Mouse (Mus musculus): ENCODE data around the gene Ghitm. TPM values are rescaled to one million over a fixed set of nuclear protein-coding genes. Genes with fewer than 3 reads are reported as not detected.
"Not testable (repeated sequence)": the region's sequence is repeated elsewhere in the genome, so short reads cannot be mapped to it uniquely, and the experiment has no call there.

Ghitm gene
- polyA plus RNA-seq, 1 experiment from 2014 or later: 220 TPM

- WGBS: 77% methylated on average over 2 of the region's 3 CpGs
- H3K4me1 ChIP-seq (ENCODE audit: control insufficient read depth, insufficient read depth, low read length); H3K4me3 ChIP-seq (ENCODE audit: low read depth, low read length); H3K27ac ChIP-seq (ENCODE audit: low read depth, low read length); H3K36me3 ChIP-seq (ENCODE audit: control insufficient read depth, insufficient read depth, low read length); H3K27me3 ChIP-seq (ENCODE audit: control insufficient read depth, insufficient read depth, low read length); H3K4me2 ChIP-seq; DNase-seq (ENCODE audit: low spot score, missing footprints); H3K9ac ChIP-seq (ENCODE audit: low read length); H3K9me3 ChIP-seq (ENCODE audit: control insufficient read depth, low read length); ATAC-seq (ENCODE audit: low FRiP score): not testable (repeated sequence)
Measured at GRCm38 (mm10) chr14:37137596-37137995, 2.5 kb upstream of the Ghitm start.

DNA sequence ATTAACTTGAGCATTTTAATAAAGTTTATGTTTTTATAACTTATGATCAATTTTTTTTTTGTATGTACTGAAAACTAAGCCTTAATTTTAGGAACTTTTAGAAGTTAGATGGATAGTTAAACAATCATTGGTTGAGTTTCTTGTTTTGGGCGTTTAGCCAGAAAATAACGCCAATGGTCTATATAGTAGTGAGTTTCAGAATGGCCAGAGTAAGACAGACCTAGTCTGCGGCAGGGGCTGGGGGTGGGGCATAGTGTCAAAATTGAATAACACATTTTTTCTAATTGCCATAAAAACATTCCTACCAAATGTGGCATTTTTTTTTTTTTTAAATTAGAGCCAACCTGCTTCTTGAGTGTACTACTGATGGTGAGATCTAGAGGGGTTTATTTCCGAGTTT lies 1.0 kb upstream of the Ghitm start:
- 80% methylated on average over 4 of the region's 4 CpGs for WGBS

DNA sequence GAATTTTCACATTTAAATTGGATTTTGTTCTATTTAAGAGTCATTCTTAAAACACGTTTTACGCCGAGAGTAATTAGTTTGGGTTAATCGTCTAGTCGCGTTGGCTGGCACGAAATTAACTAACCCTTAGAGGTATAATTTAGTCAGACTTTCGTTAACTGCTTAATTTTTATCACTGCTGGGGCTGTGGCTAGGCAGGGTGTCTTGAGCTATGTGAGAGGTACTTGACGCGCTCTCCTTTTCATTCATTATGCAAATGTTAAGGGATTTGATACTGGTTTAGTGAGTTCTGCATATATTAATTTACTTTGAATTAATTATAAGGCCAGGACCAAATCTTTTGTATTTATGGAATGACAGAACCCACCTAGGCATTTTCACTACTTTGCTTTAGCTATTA lies 599 bp upstream of the Ghitm start:
- DNase-seq (ENCODE audit: low spot score, missing footprints): no peak
- WGBS: under 1% methylated on average over 10 of the region's 10 CpGs
- Histone ChIP-seq H3K4me2 (peak overlapping the region; percentile 60), H3K27me3 (ENCODE audit: control insufficient read depth, insufficient read depth, low read length) (no peaks in the 10 kb centered on the region), H3K9ac (ENCODE audit: low read length) (peak overlapping the region; percentile 58; the same call in 1 of the 2 replicates), H3K27ac (ENCODE audit: low read depth, low read length) (no peak overlapping the region), H3K4me3 (ENCODE audit: low read depth, low read length) (peak overlapping the region; percentile 87), H3K9me3 (ENCODE audit: control insufficient read depth, low read length) (no peaks in the 10 kb centered on the region), H3K4me1 (ENCODE audit: control insufficient read depth, insufficient read depth, low read length) (peaks cover 2% of the 10 kb centered on the region; the same call in 1 of the 2 replicates), H3K36me3 (ENCODE audit: control insufficient read depth, insufficient read depth, low read length) (no peaks in the 10 kb centered on the region)
- peak; percentile 59; the same call in 1 of the 2 replicates for ATAC-seq (ENCODE audit: low FRiP score)

More for the DNA sequence above, 1.0 kb upstream of the Ghitm start:
- no peak overlapping the region for H3K4me3 ChIP-seq (ENCODE audit: low read depth, low read length)
- H3K27ac ChIP-seq (ENCODE audit: low read depth, low read length): no peak overlapping the region
- H3K27me3 ChIP-seq (ENCODE audit: control insufficient read depth, insufficient read depth, low read length): no peaks in the 10 kb centered on the region
- H3K4me2 ChIP-seq: no peak overlapping the region
- H3K9me3 ChIP-seq (ENCODE audit: control insufficient read depth, low read length): no peaks in the 10 kb centered on the region
- ATAC-seq (ENCODE audit: low FRiP score) (no peak), DNase-seq (ENCODE audit: low spot score, missing footprints) (no peak)
- peaks cover 2% of the 10 kb centered on the region; the same call in 1 of the 2 replicates for H3K4me1 ChIP-seq (ENCODE audit: control insufficient read depth, insufficient read depth, low read length)
- H3K36me3 ChIP-seq (ENCODE audit: control insufficient read depth, insufficient read depth, low read length): no peaks in the 10 kb centered on the region
- no peak overlapping the region for H3K9ac ChIP-seq (ENCODE audit: low read length)

- H3K9me3 ChIP-seq (ENCODE audit: control insufficient read depth, low read length): no peaks in the 10 kb centered on the region
- 3% methylated on average over 40 of the region's 40 CpGs for WGBS
- peak overlapping the region; percentile 87 for H3K4me3 ChIP-seq (ENCODE audit: low read depth, low read length)
- H3K27ac ChIP-seq (ENCODE audit: low read depth, low read length): peak overlapping the region; percentile 51; the same call in 1 of the 2 replicates
- peak overlapping the region; percentile 89 for H3K9ac ChIP-seq (ENCODE audit: low read length)
- peaks cover 2% of the 10 kb centered on the region; the same call in 1 of the 2 replicates for H3K4me1 ChIP-seq (ENCODE audit: control insufficient read depth, insufficient read depth, low read length)
- ATAC-seq (ENCODE audit: low FRiP score) (no peak), DNase-seq (ENCODE audit: low spot score, missing footprints) (no peak)
- H3K4me2 ChIP-seq: peak overlapping the region; percentile 65
- no peaks in the 10 kb centered on the region for H3K36me3 ChIP-seq (ENCODE audit: control insufficient read depth, insufficient read depth, low read length)
- no peaks in the 10 kb centered on the region for H3K27me3 ChIP-seq (ENCODE audit: control insufficient read depth, insufficient read depth, low read length)
Measured at GRCm38 (mm10) chr14:37134304-37135126, 557 bp downstream of the Ghitm start.

- Histone ChIP-seq H3K4me1 (ENCODE audit: control insufficient read depth, insufficient read depth, low read length) (no peaks in the 10 kb centered on the region), H3K4me3 (ENCODE audit: low read depth, low read length) (no peak overlapping the region), H3K9me3 (ENCODE audit: control insufficient read depth, low read length) (no peaks in the 10 kb centered on the region), H3K4me2 (no peak overlapping the region), H3K36me3 (ENCODE audit: control insufficient read depth, insufficient read depth, low read length) (peaks cover 4% of the 10 kb centered on the region), H3K9ac (ENCODE audit: low read length) (no peak overlapping the region), H3K27ac (ENCODE audit: low read depth, low read length) (no peak overlapping the region), H3K27me3 (ENCODE audit: control insufficient read depth, insufficient read depth, low read length) (no peaks in the 10 kb centered on the region)
- 50% methylated on average over 4 of the region's 4 CpGs for whole genome bisulfite sequencing
- DNase-seq (ENCODE audit: low spot score, missing footprints): peak; percentile 88
- ATAC-seq (ENCODE audit: low FRiP score): no peak
Measured at GRCm38 (mm10) chr14:37127652-37128051, 7.4 kb downstream of the Ghitm start.

- no peak for DNase-seq (ENCODE audit: low spot score, missing footprints)
- Histone ChIP-seq H3K9me3 (ENCODE audit: control insufficient read depth, low read length) (no peaks in the 10 kb centered on the region), H3K36me3 (ENCODE audit: control insufficient read depth, insufficient read depth, low read length) (no peaks in the 10 kb centered on the region), H3K27ac (ENCODE audit: low read depth, low read length) (no peak overlapping the region), H3K4me3 (ENCODE audit: low read depth, low read length) (no peak overlapping the region), H3K4me2 (no peak overlapping the region), H3K27me3 (ENCODE audit: control insufficient read depth, insufficient read depth, low read length) (no peaks in the 10 kb centered on the region), H3K9ac (ENCODE audit: low read length) (no peak overlapping the region), H3K4me1 (ENCODE audit: control insufficient read depth, insufficient read depth, low read length) (no peaks in the 10 kb centered on the region)
- 98% methylated on average over 4 of the region's 4 CpGs for WGBS
- no peak for ATAC-seq (ENCODE audit: low FRiP score)
Measured at GRCm38 (mm10) chr14:37119233-37119632, 15.8 kb downstream of the Ghitm start.

- WGBS: 72% methylated on average over 3 of the region's 3 CpGs
- no peaks in the 10 kb centered on the region for H3K4me1 ChIP-seq (ENCODE audit: control insufficient read depth, insufficient read depth, low read length)
- no peak for ATAC-seq (ENCODE audit: low FRiP score)
Measured at GRCm38 (mm10) chr14:37113922-37114321, 21.1 kb downstream of the Ghitm start, which contains the start of gene 2610528A11Rik. Gene 2610528A11Rik, minus strand, starts transcription at chr14:37114022.

GRCm38 (mm10) chr14:37112931-37113330 lies 22.1 kb downstream of the Ghitm start:
- WGBS: 92% methylated on average over 7 of the region's 7 CpGs
- Histone ChIP-seq H3K4me3 (ENCODE audit: low read depth, low read length) (no peak overlapping the region), H3K4me1 (ENCODE audit: control insufficient read depth, insufficient read depth, low read length) (no peaks in the 10 kb centered on the region), H3K36me3 (ENCODE audit: control insufficient read depth, insufficient read depth, low read length) (no peaks in the 10 kb centered on the region), H3K27ac (ENCODE audit: low read depth, low read length) (no peak overlapping the region), H3K4me2 (no peak overlapping the region), H3K9ac (ENCODE audit: low read length) (no peak overlapping the region), H3K9me3 (ENCODE audit: control insufficient read depth, low read length) (no peaks in the 10 kb centered on the region), H3K27me3 (ENCODE audit: control insufficient read depth, insufficient read depth, low read length) (no peaks in the 10 kb centered on the region)
- DNase-seq (ENCODE audit: low spot score, missing footprints) (no peak), ATAC-seq (ENCODE audit: low FRiP score) (no peak)

More at GRCm38 (mm10) chr14:37113922-37114321, 21.1 kb downstream of the Ghitm start, which contains the start of gene 2610528A11Rik:
- Histone ChIP-seq H3K27me3 (ENCODE audit: control insufficient read depth, insufficient read depth, low read length) (no peaks in the 10 kb centered on the region), H3K4me2 (no peak within 1 kb of the TSS), H3K27ac (ENCODE audit: low read depth, low read length) (no peak within 1 kb of the TSS), H3K36me3 (ENCODE audit: control insufficient read depth, insufficient read depth, low read length) (no peaks in the 10 kb centered on the region), H3K9me3 (ENCODE audit: control insufficient read depth, low read length) (no peaks in the 10 kb centered on the region), H3K9ac (ENCODE audit: low read length) (no peak within 1 kb of the TSS), H3K4me3 (ENCODE audit: low read depth, low read length) (no peak within 1 kb of the TSS)
- no peak for DNase-seq (ENCODE audit: low spot score, missing footprints)

DNA sequence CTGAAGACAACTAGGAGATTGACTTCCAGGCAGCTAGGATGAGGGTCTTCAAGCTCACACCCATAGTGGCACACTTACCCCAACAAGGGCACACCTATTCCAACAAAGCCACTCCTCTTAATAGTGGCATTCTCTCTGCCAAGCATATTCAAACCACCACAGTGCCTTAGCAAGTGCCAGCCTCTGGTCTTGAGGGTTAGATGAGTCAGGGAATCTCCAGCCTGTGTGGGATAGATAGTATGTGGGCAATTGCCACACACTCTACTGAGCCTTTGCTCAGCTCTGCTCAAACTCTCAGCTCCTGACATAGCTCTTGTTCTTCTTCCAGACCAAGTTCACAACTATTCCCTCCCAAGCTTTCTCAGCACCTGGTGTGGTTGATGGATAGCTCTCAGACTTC lies 23.7 kb downstream of the Ghitm start:
- no peak for ATAC-seq (ENCODE audit: low FRiP score)
- Histone ChIP-seq H3K4me2 (no peak overlapping the region), H3K4me3 (ENCODE audit: low read depth, low read length) (no peak overlapping the region), H3K27ac (ENCODE audit: low read depth, low read length) (no peak overlapping the region), H3K27me3 (ENCODE audit: control insufficient read depth, insufficient read depth, low read length) (no peaks in the 10 kb centered on the region), H3K9ac (ENCODE audit: low read length) (no peak overlapping the region), H3K36me3 (ENCODE audit: control insufficient read depth, insufficient read depth, low read length) (no peaks in the 10 kb centered on the region), H3K4me1 (ENCODE audit: control insufficient read depth, insufficient read depth, low read length) (no peaks in the 10 kb centered on the region), H3K9me3 (ENCODE audit: control insufficient read depth, low read length) (no peaks in the 10 kb centered on the region)
- no peak for DNase-seq (ENCODE audit: low spot score, missing footprints)

Measured in midbrain, embryonic 11.5 days (tissue).